Mouse (Mus musculus) MEL (cell line): Measurements from ENCODE around the gene Entpd6. TPM values are rescaled to one million over a fixed set of nuclear protein-coding genes. Genes with fewer than 3 reads are reported as not detected.
A peak's percentile ranks its signal among the peaks of the same experiment; 100 is the strongest.

ENCODE experiments used
- DNase-seq: peaks from one replicate; pipeline ENCODE4 v3.0.0; 2011; ENCODE audit warnings: low read depth, low spot score
- H3K27ac ChIP-seq: 2 replicates; pipeline ENCODE4 v1.5.1; 2012; ENCODE audit warnings: low read depth, mild to moderate bottlenecking, control low read depth, low read length, moderate library complexity; ENCODE audit not compliant: control insufficient read depth
- H3K27me3 ChIP-seq, 2 experiments: fragments of 150-350 bp in 1 of 2; sonication (generic) in 1 of 2; 2 replicates each; pipeline ENCODE4 v1.6.1; 2012; ENCODE audit warnings: low read length in 2 of 2, mild to moderate bottlenecking in 2 of 2, improper control_type of control experiment in 1 of 2, moderate library complexity in 1 of 2; ENCODE audit not compliant: insufficient read depth in 2 of 2, control insufficient read depth in 1 of 2
- H3K36me3 ChIP-seq, 2 experiments: 2 replicates each; pipeline ENCODE4 v1.6.1; 2012 to 2014; ENCODE audit warnings: low read length in 2 of 2, improper control_type of control experiment in 1 of 2, inconsistent platforms in 1 of 2, mild to moderate bottlenecking in 1 of 2; ENCODE audit not compliant: insufficient read depth in 2 of 2, control insufficient read depth in 1 of 2
- H3K4me1 ChIP-seq, 2 experiments: fragments of 150-350 bp in 1 of 2; sonication (generic) in 1 of 2; 2 replicates each; pipeline ENCODE4 v1.6.1; 2012; ENCODE audit warnings: low read length in 2 of 2, improper control_type of control experiment in 1 of 2, mild to moderate bottlenecking in 1 of 2; ENCODE audit not compliant: insufficient read depth in 2 of 2, control insufficient read depth in 1 of 2
- H3K4me3 ChIP-seq, 2 experiments: fragments of 150-350 bp in 1 of 2; sonication (generic) in 1 of 2; 2 replicates each; pipeline ENCODE4 v1.5.1; 2012; ENCODE audit warnings: low read depth in 2 of 2, low read length in 2 of 2, mild to moderate bottlenecking in 2 of 2, moderate library complexity in 2 of 2, control low read depth in 1 of 2, improper control_type of control experiment in 1 of 2; ENCODE audit not compliant: control insufficient read depth in 1 of 2, insufficient read depth in 1 of 2
- H3K79me2 ChIP-seq: 2 replicates; pipeline ENCODE4 v1.6.1; 2012; ENCODE audit warnings: mild to moderate bottlenecking, low read length, moderate library complexity; ENCODE audit not compliant: control insufficient read depth, poor library complexity, insufficient read depth
- H3K9ac ChIP-seq: 2 replicates; pipeline ENCODE4 v1.6.1; 2012; ENCODE audit warnings: low read depth, mild to moderate bottlenecking, control low read depth, low read length, moderate library complexity; ENCODE audit not compliant: control insufficient read depth, poor library complexity, severe bottlenecking
- H3K9me3 ChIP-seq: fragments of 150-350 bp; sonication (generic); replicated peaks from 2 replicates; pipeline ENCODE4 v1.6.1; 2012; ENCODE audit warnings: mild to moderate bottlenecking, low read length, improper control_type of control experiment, moderate library complexity; ENCODE audit not compliant: insufficient read depth
- BHLHE40 ChIP-seq: IDR thresholded peaks from 2 replicates; pipeline ENCODE4 v1.6.1; 2012; ENCODE audit warnings: low read depth, mild to moderate bottlenecking, inconsistent platforms, low read length, improper control_type of control experiment, borderline replicate concordance
- CHD1 ChIP-seq: IDR thresholded peaks from 2 replicates; pipeline ENCODE4 v1.6.1; 2012; ENCODE audit warnings: low read depth, mild to moderate bottlenecking, inconsistent platforms, low read length, improper control_type of control experiment
- CHD2 ChIP-seq: IDR thresholded peaks from 2 replicates; pipeline ENCODE4 v1.6.1; 2011; ENCODE audit warnings: low read length, improper control_type of control experiment
- CTCF ChIP-seq, 3 experiments: IDR thresholded peaks in 2 of 3; conservative IDR thresholded peaks in 1 of 3; 2 replicates each; pipeline ENCODE4 v1.5.1; 2011 to 2012; ENCODE audit warnings: low read length in 3 of 3, low read depth in 2 of 3, mild to moderate bottlenecking in 2 of 3, improper control_type of control experiment in 1 of 3, inconsistent platforms in 1 of 3, mixed read lengths in 1 of 3, moderate library complexity in 1 of 3; ENCODE audit not compliant: control insufficient read depth in 1 of 3, insufficient read depth in 1 of 3, poor library complexity in 1 of 3, severe bottlenecking in 1 of 3
- ELF1 ChIP-seq: IDR thresholded peaks from 2 replicates; pipeline ENCODE4 v1.6.1; 2014; ENCODE audit warnings: low read depth, mild to moderate bottlenecking, inconsistent platforms, low read length, improper control_type of control experiment, moderate library complexity
- EP300 ChIP-seq, 2 experiments: IDR thresholded peaks; 2 replicates each; pipeline ENCODE4 v1.6.1; 2011; ENCODE audit warnings: improper control_type of control experiment in 2 of 2, low read length in 2 of 2, low read depth in 1 of 2, mild to moderate bottlenecking in 1 of 2
- ETS1 ChIP-seq: IDR thresholded peaks from 2 replicates; pipeline ENCODE4 v1.6.1; 2012; ENCODE audit warnings: low read depth, mild to moderate bottlenecking, inconsistent platforms, low read length, improper control_type of control experiment, moderate library complexity
- GATA1 ChIP-seq: IDR thresholded peaks from 2 replicates; pipeline ENCODE4 v1.6.1; 2011; ENCODE audit warnings: low read depth, low read length, improper control_type of control experiment
- KAT2A ChIP-seq: conservative IDR thresholded peaks from 2 replicates; pipeline ENCODE4 v1.6.1; 2012; ENCODE audit warnings: low read depth, low read length, improper control_type of control experiment, inconsistent platforms
- MAX ChIP-seq: IDR thresholded peaks from 2 replicates; pipeline ENCODE4 v1.6.1; 2011; ENCODE audit warnings: low read length, improper control_type of control experiment
- NELFE ChIP-seq: IDR thresholded peaks from 2 replicates; pipeline ENCODE4 v1.6.1; 2011; ENCODE audit warnings: low read depth, low read length, improper control_type of control experiment
- NRF1 ChIP-seq: IDR thresholded peaks from 2 replicates; pipeline ENCODE4 v1.6.1; 2014; ENCODE audit warnings: low read depth, mild to moderate bottlenecking, inconsistent platforms, low read length, improper control_type of control experiment, moderate library complexity; ENCODE audit not compliant: poor library complexity, insufficient read depth, severe bottlenecking
- RAD21 ChIP-seq: IDR thresholded peaks from 2 replicates; pipeline ENCODE4 v1.6.1; 2011; ENCODE audit warnings: mild to moderate bottlenecking, low read depth, low read length, improper control_type of control experiment
- SIN3A ChIP-seq: IDR thresholded peaks from 2 replicates; pipeline ENCODE4 v1.6.1; 2012; ENCODE audit warnings: low read length, improper control_type of control experiment, inconsistent platforms
- SMC3 ChIP-seq: IDR thresholded peaks from 2 replicates; pipeline ENCODE4 v1.6.1; 2011; ENCODE audit warnings: low read depth, low read length, improper control_type of control experiment
- TAL1 ChIP-seq: IDR thresholded peaks from 2 replicates; pipeline ENCODE4 v1.6.1; 2012; ENCODE audit warnings: mild to moderate bottlenecking, inconsistent platforms, low read length, moderate library complexity, mixed read lengths
- TBP ChIP-seq: IDR thresholded peaks from 2 replicates; pipeline ENCODE4 v1.8.0; 2011; ENCODE audit warnings: low read depth, low read length, improper control_type of control experiment
- UBTF ChIP-seq: IDR thresholded peaks from 2 replicates; pipeline ENCODE4 v1.6.1; 2012; ENCODE audit warnings: low read depth, mild to moderate bottlenecking, inconsistent platforms, low read length, improper control_type of control experiment, moderate library complexity, borderline replicate concordance; ENCODE audit not compliant: insufficient read depth
- ZC3H11A ChIP-seq: IDR thresholded peaks from 2 replicates; pipeline ENCODE4 v1.6.1; 2012; ENCODE audit warnings: low read depth, mild to moderate bottlenecking, inconsistent platforms, low read length, improper control_type of control experiment
- ZKSCAN1 ChIP-seq: IDR thresholded peaks from 2 replicates; pipeline ENCODE4 v1.6.1; 2012; ENCODE audit warnings: low read depth, mild to moderate bottlenecking, inconsistent platforms, low read length, improper control_type of control experiment, moderate library complexity
- ZNF384 ChIP-seq: IDR thresholded peaks from 2 replicates; pipeline ENCODE4 v1.6.1; 2012; ENCODE audit warnings: low read depth, mild to moderate bottlenecking, inconsistent platforms, low read length, improper control_type of control experiment
- polyA plus RNA-seq, 2 experiments: library from polyadenylated mRNA; stranded (reverse) in 1 of 2; unstranded in 1 of 2; fragments of >175 nt in 1 of 2; fragments of >200 nt in 1 of 2; gene quantifications; 2 replicates each; pipeline versions ENCODE4 v1.2.1 to v1.2.4; 2012; ENCODE audit warnings: low replicate concordance in 2 of 2, low read depth in 1 of 2; ENCODE audit not compliant: insufficient read length in 2 of 2, insufficient read depth in 1 of 2, missing spikeins in 1 of 2
- total RNA-seq: library from RNA; depleted of rRNA; stranded (reverse); fragments of 300-350 nt; gene quantifications from 2 replicates; pipeline ENCODE4 v1.2.3, GENCODE M21; 2012

Entpd6 gene
- total and polyA plus RNA-seq, 3 experiments: 47.9 to 48.2 TPM; not detected in 1

GRCm38 (mm10) chr2:150737881-150738280 is 11.0 kb upstream of the Entpd6 start:
- Histone ChIP-seq H3K27me3 (peaks cover 0 to 1% of the 10 kb centered on the region in 2 experiments; a peak in 2 of 4 replicates), H3K4me1 (no peaks in the 10 kb centered on the region), H3K36me3 (no peaks in the 10 kb centered on the region), H3K9ac (no peak overlapping the region), H3K9me3 (no peaks in the 10 kb centered on the region), H3K4me3 (no peak overlapping the region), H3K27ac (no peak overlapping the region), H3K79me2 (no peaks in the 10 kb centered on the region)
- TF ChIP-seq TBP (no peak), SMC3 (no peak), UBTF (no peak), ZKSCAN1 (no peak), TAL1 (no peak), CHD1 (no peak), NRF1 (no peak), BHLHE40 (no peak), ETS1 (no peak)
- DNase-seq: no peak

- H3K4me3 ChIP-seq: no peak overlapping the region
- TF ChIP-seq MAX: no peak
- no peak for TF ChIP-seq EP300 (IDR thresholded peaks at IDR 0.05; ENCODE audit: low read depth in 1 of 2, low read length in 2 of 2)
- no peak for TF ChIP-seq CHD2
- peaks cover 0 to 1% of the 10 kb centered on the region in 2 experiments; a peak in 2 of 4 replicates for H3K27me3 ChIP-seq
- no peaks in the 10 kb centered on the region for H3K36me3 ChIP-seq
- no peak overlapping the region for H3K27ac ChIP-seq
- no peaks in the 10 kb centered on the region for H3K79me2 ChIP-seq
- H3K4me1 ChIP-seq: no peaks in the 10 kb centered on the region
- H3K9me3 ChIP-seq: no peaks in the 10 kb centered on the region
- H3K9ac ChIP-seq: no peak overlapping the region
- DNase-seq: no peak
Measured at GRCm38 (mm10) chr2:150740145-150740841, 8.5 kb upstream of the Entpd6 start.

- peak; percentile 28 for DNase-seq
- no peak for TF ChIP-seq ELF1
- TF ChIP-seq ZC3H11A: 0 out of 2 replicates have a peak, but pooled peaks have one; percentile 31
- TF ChIP-seq NRF1: no peak
- no peak for TF ChIP-seq UBTF
- TF ChIP-seq GATA1: no peak
- TF ChIP-seq CTCF (IDR thresholded peaks at IDR 0.05 in 2 of 3, conservative IDR thresholded peaks at IDR 0.05 in 1 of 3; ENCODE audit: control insufficient read depth in 1 of 3, insufficient read depth in 1 of 3, low read depth in 2 of 3, low read length in 3 of 3, poor library complexity in 1 of 3, severe bottlenecking in 1 of 3): peak in 1 of 3 experiments; percentile 50; a peak in 2 of 6 replicates
- no peak for TF ChIP-seq TBP
- TF ChIP-seq NELFE: no peak
- no peak for TF ChIP-seq KAT2A
- peak; percentile 52 for TF ChIP-seq RAD21
- TF ChIP-seq ZNF384: no peak
- peak; percentile 42 for TF ChIP-seq SMC3
- no peak for TF ChIP-seq SIN3A
- TF ChIP-seq, all 39 proteins: peak for 4
- Histone ChIP-seq H3K27me3 (peaks cover 0 to 1% of the 10 kb centered on the region in 2 experiments; a peak in 2 of 4 replicates), H3K4me3 (no peak overlapping the region), H3K36me3 (no peaks in the 10 kb centered on the region), H3K9me3 (no peaks in the 10 kb centered on the region), H3K79me2 (no peaks in the 10 kb centered on the region), H3K9ac (no peak overlapping the region), H3K27ac (no peak overlapping the region), H3K4me1 (no peaks in the 10 kb centered on the region)
Measured at GRCm38 (mm10) chr2:150741405-150741804, 7.4 kb upstream of the Entpd6 start.
